Mouse (Mus musculus): ENCODE measurements around the gene Kpna1.
"Not testable (repeated sequence)": the region's sequence is repeated elsewhere in the genome, so short reads cannot be mapped to it uniquely, and the experiment has no call there.

Gene Kpna1

GRCm38 (mm10) chr16:35978450-35978849, at the start of gene Kpna1:
Gene Kpna1, plus strand, starts transcription at chr16:35978750.
- not testable (repeated sequence) for DNase-seq (ENCODE audit: low read depth in 2 of 2, low spot score in 2 of 2)

- DNase-seq (ENCODE audit: low read depth in 2 of 2, low spot score in 2 of 2): no peak
These were observed 46.1 kb upstream of the Kpna1 start for GRCm38 (mm10) chr16:35932179-35933055.

- no peak for DNase-seq (ENCODE audit: low read depth in 2 of 2, low spot score in 2 of 2)
These were observed 45.4 kb upstream of the Kpna1 start for GRCm38 (mm10) chr16:35933181-35933580.

GRCm38 (mm10) chr16:35938211-35939151, 40.1 kb upstream of the Kpna1 start, which contains the start of the genes Parp9 and Dtx3l:
Gene Parp9, plus strand, starts transcription at chr16:35938470.
Gene Dtx3l, minus strand, starts transcription at chr16:35939151.
- DNase-seq (ENCODE audit: low read depth in 2 of 2, low spot score in 2 of 2): peak; percentile 61 to 72

GRCm38 (mm10) chr16:35939261-35939660, 39.3 kb upstream of the Kpna1 start:
- DNase-seq (ENCODE audit: low read depth in 2 of 2, low spot score in 2 of 2): peak in 1 of 2 experiments; percentile 10

- DNase-seq (ENCODE audit: low read depth in 2 of 2, low spot score in 2 of 2): peak; percentile 85 to 87
These were observed 38.9 kb upstream of the Kpna1 start for GRCm38 (mm10) chr16:35939690-35940089.

GRCm38 (mm10) chr16:35941382-35941781, 37.2 kb upstream of the Kpna1 start:
- peak; percentile 35 to 48 for DNase-seq (ENCODE audit: low read depth in 2 of 2, low spot score in 2 of 2)

- no peak for DNase-seq (ENCODE audit: low read depth in 2 of 2, low spot score in 2 of 2)
These were observed 29.3 kb upstream of the Kpna1 start for GRCm38 (mm10) chr16:35949264-35949663.

- no peak for DNase-seq (ENCODE audit: low read depth in 2 of 2, low spot score in 2 of 2)
These were observed 27.3 kb upstream of the Kpna1 start for GRCm38 (mm10) chr16:35951216-35951615.

GRCm38 (mm10) chr16:35952628-35953130, 25.9 kb upstream of the Kpna1 start:
- DNase-seq (ENCODE audit: low read depth in 2 of 2, low spot score in 2 of 2): no peak

- DNase-seq (ENCODE audit: low read depth in 2 of 2, low spot score in 2 of 2): not testable (repeated sequence)
These were observed 12.6 kb upstream of the Kpna1 start for GRCm38 (mm10) chr16:35965991-35966390.

- DNase-seq (ENCODE audit: low read depth in 2 of 2, low spot score in 2 of 2): no peak
These were observed 12.0 kb upstream of the Kpna1 start for GRCm38 (mm10) chr16:35966411-35967115.

GRCm38 (mm10) chr16:35967319-35967718, 11.2 kb upstream of the Kpna1 start:
- DNase-seq (ENCODE audit: low read depth in 2 of 2, low spot score in 2 of 2): no peak

GRCm38 (mm10) chr16:35968149-35968548, 10.4 kb upstream of the Kpna1 start:
- DNase-seq (ENCODE audit: low read depth in 2 of 2, low spot score in 2 of 2): no peak

GRCm38 (mm10) chr16:35974021-35974420, 4.5 kb upstream of the Kpna1 start:
- no peak for DNase-seq (ENCODE audit: low read depth in 2 of 2, low spot score in 2 of 2)

- DNase-seq (ENCODE audit: low read depth in 2 of 2, low spot score in 2 of 2): peak; percentile 100
These were observed 2.8 kb downstream of the Kpna1 start for GRCm38 (mm10) chr16:35981363-35981821.

- DNase-seq (ENCODE audit: low read depth in 2 of 2, low spot score in 2 of 2): peak in 1 of 2 experiments; percentile 6
These were observed 4.0 kb downstream of the Kpna1 start for GRCm38 (mm10) chr16:35982506-35982901.

GRCm38 (mm10) chr16:35982902-35983516, 4.5 kb downstream of the Kpna1 start:
- DNase-seq (ENCODE audit: low read depth in 2 of 2, low spot score in 2 of 2): peak; percentile 87 to 89

- peak; percentile 77 to 79 for DNase-seq (ENCODE audit: low read depth in 2 of 2, low spot score in 2 of 2)
These were observed 5.1 kb downstream of the Kpna1 start for GRCm38 (mm10) chr16:35983517-35984101.

GRCm38 (mm10) chr16:35984471-35984870, 5.9 kb downstream of the Kpna1 start:
- DNase-seq (ENCODE audit: low read depth in 2 of 2, low spot score in 2 of 2): no peak
